Mouse (Mus musculus): ENCODE data around the gene Slc36a1. TPM values are rescaled to one million over a fixed set of nuclear protein-coding genes. Genes with fewer than 3 reads are reported as not detected.

Slc36a1 gene
- total RNA-seq, 2 experiments from 2014 or later: 75.5 to 82.1 TPM

DNA sequence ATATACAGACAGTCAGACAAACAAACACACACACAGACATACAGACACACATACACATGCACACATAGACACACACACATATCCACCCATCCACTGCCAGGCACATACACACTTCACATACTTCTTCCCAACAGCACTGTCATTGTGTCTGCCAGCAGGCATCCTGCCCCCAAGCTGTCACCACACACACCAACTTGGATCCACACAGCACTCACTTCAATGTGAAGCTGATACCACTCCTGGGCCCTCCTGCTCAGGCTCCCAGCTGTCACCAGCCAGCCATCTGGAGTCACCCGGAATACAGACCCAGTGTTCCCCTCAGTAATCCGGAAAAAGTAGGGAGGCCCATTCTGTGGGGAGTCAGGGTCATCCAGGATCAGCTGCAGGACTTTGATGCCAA, 61.5 kb downstream of the Slc36a1 start:
- DNase-seq (ENCODE audit: low spot score in 2 of 2): no peak

DNA sequence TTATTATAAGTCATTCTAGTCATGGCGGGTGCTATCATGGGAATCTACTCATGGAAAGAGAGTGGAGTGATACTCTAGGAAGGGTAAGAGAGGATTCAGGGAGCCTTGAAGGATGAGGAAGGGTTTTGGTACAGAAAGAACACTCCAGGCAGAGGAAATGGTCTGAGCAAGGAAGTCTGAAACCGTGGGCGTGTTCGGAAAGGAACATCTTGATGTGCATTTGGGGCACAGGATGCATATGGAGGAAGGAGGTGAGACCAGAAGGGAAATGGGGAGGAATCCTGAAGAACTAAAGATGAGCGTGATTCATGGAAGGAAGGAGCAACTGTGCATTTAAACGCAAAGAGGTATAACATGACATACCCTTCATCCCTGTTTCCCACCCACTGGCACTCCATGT, 64.4 kb downstream of the Slc36a1 start:
- peak; percentile 7 to 36 for DNase-seq (ENCODE audit: low spot score in 2 of 2)

DNA sequence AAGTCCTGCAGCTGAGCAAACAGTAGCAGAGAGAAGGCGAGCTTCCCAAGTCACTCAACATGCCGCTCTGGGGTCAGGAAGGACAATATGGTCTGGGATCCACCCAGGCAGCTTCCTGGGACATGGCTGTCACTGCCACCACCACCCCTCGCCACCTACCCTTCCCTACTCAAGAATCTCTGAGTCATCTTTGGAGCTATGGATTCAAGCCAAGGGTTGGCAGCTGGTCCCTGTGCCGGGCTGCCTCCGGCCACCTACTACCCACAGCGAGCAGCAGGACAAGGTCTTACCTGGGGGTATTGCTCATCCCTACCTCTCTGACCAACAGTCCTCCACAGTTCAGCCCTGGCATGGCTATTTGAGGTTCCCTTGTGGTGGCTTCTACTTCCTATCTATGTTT, 70.6 kb downstream of the Slc36a1 start:
- peak; percentile 19 to 26 for DNase-seq (ENCODE audit: low spot score in 2 of 2)

Other genes with a start within 250 kb of the Slc36a1 start
- 10 to 100 TPM; 34.7 to 35.6 TPM for gene Tnip1, start 241.4 kb upstream of the Slc36a1 start, total RNA-seq (2021)
- 10 to 100 TPM; 86.6 to 97.2 TPM for gene Anxa6, start 170.9 kb upstream of the Slc36a1 start, total RNA-seq (2021)
- under 1 TPM; 0.47 to 0.77 TPM for gene Ccdc69, start 126.2 kb upstream of the Slc36a1 start, total RNA-seq (2021)
- gene Gm2a, start 106.2 kb upstream of the Slc36a1 start, total RNA-seq (2021): 10 to 100 TPM; 29.1 to 30.7 TPM
- gene Slc36a3, start 52.6 kb upstream of the Slc36a1 start, total RNA-seq (2021): not detected
- under 1 TPM in 1 of 2 experiments, not detected in 1; 0.35 TPM for gene Slc36a2, start 19.3 kb upstream of the Slc36a1 start, total RNA-seq (2021)
- under 1 TPM; 0.26 to 0.28 TPM for gene Fat2, start 132.2 kb downstream of the Slc36a1 start, total RNA-seq (2021)
- 100 to 1,000 TPM; 174 to 202 TPM for gene Sparc, start 218.8 kb downstream of the Slc36a1 start, total RNA-seq (2021)

All from left cerebral cortex, adult 18-20 months (tissue).